Mouse (Mus musculus) ovary, postnatal 10 days (tissue): Measurements from ENCODE around the gene Zfp967.
"Not testable (repeated sequence)": the region's sequence is repeated elsewhere in the genome, so short reads cannot be mapped to it uniquely, and the experiment has no call there.

Experiments used
- DNase-seq: peaks from one replicate; pipeline ENCODE4 v3.0.0; 2022; ENCODE audit warnings: low spot score

The Zfp967 gene

DNA sequence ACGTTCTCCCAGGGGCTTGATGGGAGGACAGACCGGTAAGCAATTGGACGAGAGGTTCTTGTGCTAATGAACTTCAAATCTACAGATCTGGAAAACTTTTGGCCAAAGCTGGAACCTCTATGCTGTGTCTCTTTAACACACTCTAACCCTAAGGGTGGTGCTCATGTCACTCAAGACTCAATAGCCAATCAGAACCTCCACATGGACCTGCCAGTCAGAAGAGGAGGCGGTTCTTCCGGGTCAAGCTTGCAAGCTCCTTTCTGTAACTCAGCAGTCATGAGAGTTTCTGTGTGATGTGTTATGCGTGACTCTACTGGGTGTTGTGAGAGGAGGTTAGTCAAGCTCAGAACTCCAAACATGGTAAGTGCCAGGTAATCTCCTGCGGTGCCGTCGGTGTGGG lies at the start of gene Zfp967:
Gene Zfp967, plus strand, starts transcription at position 301 of the 400 bp plus-strand sequence.
- not testable (repeated sequence) for DNase-seq

GRCm38 (mm10) chr2:176486683-176487082 lies 34.2 kb upstream of the Zfp967 start, which contains the start of gene Gm14434:
Gm14434 (minus strand) TSS chr2:176486783.
- DNase-seq: not testable (repeated sequence)
